Mouse (Mus musculus) embryonic facial prominence, embryonic 10.5 days (tissue): Measurements from ENCODE around the gene Med19. TPM values are rescaled to one million over a fixed set of nuclear protein-coding genes. Genes with fewer than 3 reads are reported as not detected.

Experiments
- DNase-seq: peaks from one replicate; pipeline ENCODE4 v3.0.0-alpha.2; 2017; ENCODE audit warnings: low spot score
- H3K27ac ChIP-seq: fragments of 300-500 bp; sonication (generic); replicated peaks from 2 replicates; pipeline ENCODE4 v1.5.1; 2016; ENCODE audit warnings: mild to moderate bottlenecking
- H3K27me3 ChIP-seq: fragments of 300-500 bp; sonication (generic); replicated peaks from 2 replicates; pipeline ENCODE4 v1.6.1; 2016; ENCODE audit warnings: low read depth, mild to moderate bottlenecking; ENCODE audit not compliant: poor library complexity, severe bottlenecking
- H3K36me3 ChIP-seq: fragments of 300-500 bp; sonication (generic); replicated peaks from 2 replicates; pipeline ENCODE4 v1.6.1; 2016; ENCODE audit warnings: mild to moderate bottlenecking, moderate library complexity
- H3K4me1 ChIP-seq: fragments of 300-500 bp; sonication (generic); 2 replicates; pipeline ENCODE4 v1.6.1; 2016
- H3K4me3 ChIP-seq: fragments of 300-500 bp; sonication (generic); 2 replicates; pipeline ENCODE4 v1.5.1; 2016; ENCODE audit warnings: mild to moderate bottlenecking, moderate library complexity
- H3K9me3 ChIP-seq: fragments of 300-500 bp; sonication (generic); 2 replicates; pipeline ENCODE4 v1.6.1; 2016; ENCODE audit warnings: mild to moderate bottlenecking
- WGBS: fragments of 180-500 bp; shearing (Covaris S2); methylation state at CpG from one replicate; pipeline ENCODE4 v1.1.7; 2016; 5-methylcytosine and 5-hydroxymethylcytosine counted together
- polyA plus RNA-seq: library from polyadenylated mRNA; unstranded; fragments of >200 nt; fragmentation: Nextera tagmentation; extraction: Ambion mirVana; gene quantifications from 2 replicates; pipeline ENCODE4 v1.2.1, GENCODE M21; 2016

The Med19 gene
- polyA plus RNA-seq, 1 experiment from 2014 or later, result 46.4 TPM

- H3K9me3 ChIP-seq, result no peaks in the 10 kb centered on the region
- H3K4me3 ChIP-seq, result peak overlapping the region; percentile 96
- H3K4me1 ChIP-seq, result peaks cover 24% of the 10 kb centered on the region
- peak overlapping the region; percentile 96 for H3K27ac ChIP-seq
- no peak for DNase-seq
- H3K27me3 ChIP-seq, result no peaks in the 10 kb centered on the region
- WGBS, result under 1% methylated on average over 26 of the region's 26 CpGs
- H3K36me3 ChIP-seq, result peaks cover 20% of the 10 kb centered on the region
Measured at GRCm38 (mm10) chr2:84714422-84714810, 36.2 kb downstream of the Med19 start.

DNA sequence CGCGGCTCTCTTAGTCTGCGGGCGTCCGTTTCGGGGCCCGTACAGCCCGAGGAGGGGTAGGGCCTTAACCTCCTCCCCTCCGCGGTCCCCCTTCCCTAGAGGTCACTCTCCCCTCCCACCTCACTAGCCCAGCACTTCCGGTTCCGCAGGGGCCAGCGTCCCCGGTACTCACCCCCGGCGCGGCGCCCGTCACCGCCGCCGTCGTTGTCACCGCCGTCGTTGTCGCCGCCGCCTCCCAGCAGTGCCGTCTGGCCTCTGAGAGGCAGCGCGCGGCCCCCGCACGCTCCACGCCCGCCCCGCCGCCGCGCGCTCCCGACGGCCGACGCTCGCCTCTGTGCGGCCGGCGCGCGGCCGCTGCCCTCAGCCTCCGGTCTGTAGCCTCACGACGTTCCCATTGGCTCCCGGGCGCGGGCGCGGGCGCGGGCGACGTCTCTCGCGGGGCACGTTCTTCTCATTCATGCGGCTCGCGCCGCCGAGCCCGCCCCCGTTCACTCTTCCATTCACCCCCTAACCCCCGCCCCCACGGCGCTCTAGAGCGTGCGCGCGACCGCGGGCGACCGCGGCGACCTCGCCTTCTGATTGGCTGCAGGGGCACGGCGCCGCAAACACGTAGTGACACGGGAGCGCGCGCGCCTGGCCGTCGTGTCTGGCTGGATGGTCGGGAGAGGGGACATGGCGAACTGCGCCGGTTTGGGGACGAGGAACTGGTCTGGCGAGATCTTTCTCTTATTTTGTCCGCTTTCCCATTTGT, 36.8 kb downstream of the Med19 start, which contains the start of gene Zdhhc5:
Gene Zdhhc5, minus strand, starts transcription at position 370 of the 751 bp plus-strand sequence.
- H3K36me3 ChIP-seq, result peaks cover 14% of the 10 kb centered on the region
- H3K27me3 ChIP-seq, result no peaks in the 10 kb centered on the region
- peak; percentile 99 for DNase-seq
- peak within 1 kb of the TSS; percentile 96 for H3K4me3 ChIP-seq
- under 1% methylated on average over 107 of the region's 107 CpGs for WGBS
- H3K27ac ChIP-seq, result peak within 1 kb of the TSS; percentile 96
- H3K4me1 ChIP-seq, result peaks cover 24% of the 10 kb centered on the region
- no peaks in the 10 kb centered on the region for H3K9me3 ChIP-seq

- WGBS, result under 1% methylated on average over 33 of the region's 33 CpGs
- H3K9me3 ChIP-seq, result no peaks in the 10 kb centered on the region
- no peaks in the 10 kb centered on the region for H3K27me3 ChIP-seq
- H3K27ac ChIP-seq, result peak overlapping the region; percentile 96
- DNase-seq, result peak; percentile 65
- H3K36me3 ChIP-seq, result peaks cover 6% of the 10 kb centered on the region
- peak overlapping the region; percentile 96 for H3K4me3 ChIP-seq
- peaks cover 24% of the 10 kb centered on the region for H3K4me1 ChIP-seq
Measured at GRCm38 (mm10) chr2:84715562-84716361, 37.6 kb downstream of the Med19 start.

DNA sequence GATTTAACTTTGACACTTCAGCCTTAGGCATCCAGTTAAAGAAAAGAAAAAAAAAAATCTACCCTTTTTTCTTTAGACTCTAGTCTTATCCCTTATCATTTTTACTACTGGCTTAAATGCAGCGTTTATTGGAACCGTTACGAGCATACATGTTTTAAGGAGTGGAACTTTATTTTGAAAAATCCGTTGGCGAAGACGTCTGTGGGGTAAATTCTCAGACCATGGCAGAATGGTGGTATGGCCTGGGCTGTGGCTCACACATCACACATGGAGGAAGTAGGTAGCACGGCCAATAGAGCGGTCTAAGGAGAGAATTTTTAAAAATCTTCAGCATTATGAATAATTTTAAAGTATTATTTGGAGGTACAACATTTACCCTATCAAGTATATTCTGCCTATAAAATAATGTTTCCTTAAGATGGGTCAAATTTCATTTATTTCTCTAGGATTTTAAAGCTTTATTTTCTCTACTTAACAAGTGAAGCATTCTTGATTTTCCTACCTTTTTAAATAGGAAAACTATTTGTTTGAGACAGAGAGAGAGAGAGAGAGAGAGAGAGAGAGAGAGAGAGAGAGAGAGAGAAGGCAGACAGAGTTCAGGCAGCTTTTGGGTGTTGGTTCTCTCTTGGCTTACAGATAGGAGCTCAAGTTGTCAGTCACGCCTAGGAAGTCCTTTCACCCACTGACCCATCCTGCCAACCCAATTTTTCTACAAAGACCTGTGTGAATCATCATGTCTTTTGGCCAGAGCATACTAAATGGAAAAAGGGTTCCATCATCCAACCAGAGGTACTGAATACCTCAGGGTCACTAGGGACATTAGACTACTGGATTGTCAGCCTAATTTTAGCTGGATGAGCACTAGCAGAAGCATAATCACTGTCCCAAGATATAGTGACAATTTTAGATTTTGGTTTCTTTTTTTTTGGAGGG, 38.5 kb downstream of the Med19 start:
- peaks cover 8% of the 10 kb centered on the region for H3K36me3 ChIP-seq
- peaks cover 24% of the 10 kb centered on the region for H3K4me1 ChIP-seq
- no peaks in the 10 kb centered on the region for H3K27me3 ChIP-seq
- H3K9me3 ChIP-seq, result no peaks in the 10 kb centered on the region
- H3K4me3 ChIP-seq, result peak overlapping the region; percentile 96
- 39% methylated on average over 9 of the region's 9 CpGs for WGBS
- peak overlapping the region; percentile 96 for H3K27ac ChIP-seq
- no peak for DNase-seq

GRCm38 (mm10) chr2:84717357-84717756, 39.2 kb downstream of the Med19 start:
- Histone ChIP-seq H3K27me3 (no peaks in the 10 kb centered on the region), H3K27ac (no peak overlapping the region), H3K4me1 (peaks cover 24% of the 10 kb centered on the region), H3K36me3 (peaks cover 15% of the 10 kb centered on the region), H3K9me3 (no peaks in the 10 kb centered on the region), H3K4me3 (no peak overlapping the region)
- no peak for DNase-seq
- 94% methylated on average over 4 of the region's 4 CpGs for WGBS

GRCm38 (mm10) chr2:84720718-84721117, 42.5 kb downstream of the Med19 start:
- no peak for DNase-seq
- Histone ChIP-seq H3K36me3 (peaks cover 45% of the 10 kb centered on the region), H3K27ac (no peak overlapping the region), H3K27me3 (no peaks in the 10 kb centered on the region), H3K4me1 (peaks cover 19% of the 10 kb centered on the region), H3K9me3 (no peaks in the 10 kb centered on the region), H3K4me3 (no peak overlapping the region)
- 91% methylated on average over 2 of the region's 2 CpGs for WGBS

- Histone ChIP-seq H3K27ac (no peak overlapping the region), H3K36me3 (peaks cover 47% of the 10 kb centered on the region), H3K4me3 (no peak overlapping the region), H3K4me1 (peaks cover 21% of the 10 kb centered on the region), H3K27me3 (no peaks in the 10 kb centered on the region), H3K9me3 (no peaks in the 10 kb centered on the region)
- no peak for DNase-seq
- WGBS, result 76% methylated on average over 3 of the region's 3 CpGs
Measured at GRCm38 (mm10) chr2:84721182-84721581, 43.0 kb downstream of the Med19 start.

DNA sequence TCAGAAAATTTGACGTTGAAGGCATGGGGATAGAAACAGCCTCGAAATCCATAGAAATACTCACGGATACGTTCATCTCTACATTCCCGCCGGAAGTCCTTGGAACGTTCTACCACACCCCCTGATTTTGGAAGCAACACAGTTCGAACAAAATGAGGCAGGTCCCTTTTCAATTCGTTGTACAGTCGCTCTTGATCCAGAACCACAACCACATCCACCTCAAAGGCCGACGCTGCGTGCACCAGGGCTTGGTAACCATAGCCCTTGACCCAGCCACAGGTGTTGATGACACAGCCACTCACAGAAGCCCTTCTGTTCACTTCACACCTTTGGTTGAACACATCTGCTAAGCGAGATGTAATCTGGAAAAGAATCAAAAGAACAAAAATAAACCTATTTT, 45.7 kb downstream of the Med19 start:
- Histone ChIP-seq H3K4me3 (no peak overlapping the region), H3K27ac (no peak overlapping the region), H3K36me3 (peaks cover 47% of the 10 kb centered on the region), H3K27me3 (no peaks in the 10 kb centered on the region), H3K4me1 (peaks cover 25% of the 10 kb centered on the region), H3K9me3 (no peaks in the 10 kb centered on the region)
- 95% methylated on average over 14 of the region's 14 CpGs for WGBS
- DNase-seq, result no peak

DNA sequence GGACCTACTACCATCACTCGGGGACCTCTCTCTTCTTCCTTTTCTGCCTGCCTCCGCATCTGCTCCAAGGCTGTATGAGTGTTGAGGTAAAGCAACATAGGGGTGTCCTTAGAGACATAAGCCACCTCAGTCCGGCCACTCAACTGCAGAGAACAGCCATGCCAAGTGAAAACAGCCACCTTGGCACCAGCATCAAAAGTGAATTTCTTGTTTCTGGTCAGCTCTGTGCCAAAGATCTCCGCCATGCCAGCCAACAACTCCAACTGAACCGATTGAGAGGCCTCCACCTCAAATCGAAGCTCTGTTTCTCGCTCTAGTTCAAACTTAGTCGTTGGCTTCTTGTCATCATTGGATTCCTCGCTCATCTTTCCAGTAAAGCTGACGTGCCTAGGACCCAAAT, 47.6 kb downstream of the Med19 start:
- 94% methylated on average over 10 of the region's 10 CpGs for WGBS
- no peak for DNase-seq
- peaks cover 47% of the 10 kb centered on the region for H3K36me3 ChIP-seq

GRCm38 (mm10) chr2:84726716-84727115, 48.5 kb downstream of the Med19 start:
- no peaks in the 10 kb centered on the region for H3K9me3 ChIP-seq
- peaks cover 39% of the 10 kb centered on the region for H3K36me3 ChIP-seq
- 5% methylated on average over 9 of the region's 9 CpGs for WGBS
- no peak for DNase-seq
- peak overlapping the region; percentile 76 for H3K4me3 ChIP-seq
- peak overlapping the region; percentile 85 for H3K27ac ChIP-seq
- H3K27me3 ChIP-seq, result no peaks in the 10 kb centered on the region
- H3K4me1 ChIP-seq, result peaks cover 25% of the 10 kb centered on the region

More for the DNA sequence above, 47.6 kb downstream of the Med19 start:
- Histone ChIP-seq H3K4me3 (peak overlapping the region; percentile 76), H3K27me3 (no peaks in the 10 kb centered on the region), H3K4me1 (peaks cover 25% of the 10 kb centered on the region), H3K9me3 (no peaks in the 10 kb centered on the region), H3K27ac (no peak overlapping the region)

GRCm38 (mm10) chr2:84727172-84727858, 49.1 kb downstream of the Med19 start, which contains the start of gene Clp1:
Gene Clp1 (minus strand): TSS chr2:84727350.
- H3K27me3 ChIP-seq, result no peaks in the 10 kb centered on the region
- no peaks in the 10 kb centered on the region for H3K9me3 ChIP-seq
- H3K27ac ChIP-seq, result peak within 1 kb of the TSS; percentile 85
- H3K4me3 ChIP-seq, result peak within 1 kb of the TSS; percentile 76
- peaks cover 25% of the 10 kb centered on the region for H3K4me1 ChIP-seq
- peak; percentile 97 for DNase-seq
- WGBS, result under 1% methylated on average over 39 of the region's 39 CpGs
- H3K36me3 ChIP-seq, result peaks cover 33% of the 10 kb centered on the region
